Mouse (Mus musculus): ENCODE measurements around the gene Camsap1. TPM values are rescaled to one million over a fixed set of nuclear protein-coding genes. Genes with fewer than 3 reads are reported as not detected.

Camsap1 gene
- total and polyA plus RNA-seq, 3 experiments: 6.2 to 22.1 (median 17.2) TPM

DNA sequence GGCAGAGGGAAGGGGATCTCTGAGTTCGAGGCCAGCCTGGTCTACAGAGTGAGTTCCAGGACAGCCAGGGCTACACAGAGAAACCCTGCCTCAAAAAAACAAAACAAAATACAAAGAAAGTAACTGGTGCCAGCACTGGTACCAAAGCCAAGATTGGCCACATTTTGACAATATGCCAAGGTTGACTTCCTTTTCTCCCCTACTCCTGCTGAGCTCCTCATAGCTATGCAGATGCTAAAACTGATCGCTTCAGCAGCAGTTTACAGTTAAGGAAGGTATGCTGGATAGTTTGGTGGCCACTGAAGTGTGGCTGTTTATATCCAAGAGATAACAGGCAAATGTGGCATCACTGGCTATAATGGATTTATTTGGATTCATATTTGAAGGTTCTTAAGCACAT is 9.2 kb upstream of the Camsap1 start:
- Histone ChIP-seq H3K4me1 (ENCODE audit: control insufficient read depth in 1 of 2, insufficient read depth in 2 of 2) (peaks cover 4 to 8% of the 10 kb centered on the region in 2 experiments), H3K36me3 (replicated peaks in 1 of 2; ENCODE audit: control insufficient read depth in 1 of 2, insufficient read depth in 1 of 2, low read length in 1 of 2) (peaks cover 3 to 16% of the 10 kb centered on the region in 2 experiments), H3K27me3 (replicated peaks) (no peaks in the 10 kb centered on the region), H3K4me3 (replicated peaks in 1 of 3; ENCODE audit: low read depth in 2 of 3, low read length in 2 of 3, poor library complexity in 1 of 3) (no peak overlapping the region), H3K4me2 (ENCODE audit: insufficient read depth, low read depth, poor library complexity, severe bottlenecking) (no peak overlapping the region), H3K9me3 (replicated peaks; ENCODE audit: low read length) (no peaks in the 10 kb centered on the region), H3K27ac (ENCODE audit: insufficient read depth, low read depth) (no peak overlapping the region), H3K79me2 (replicated peaks; ENCODE audit: control insufficient read depth, extremely low read depth, insufficient read depth, poor library complexity, severe bottlenecking) (no peaks in the 10 kb centered on the region), H3K9ac (ENCODE audit: insufficient read depth, low read depth) (no peak overlapping the region)
- no peak for DNase-seq (ENCODE audit: extremely low read depth)
- TF ChIP-seq NELFE (IDR thresholded peaks at IDR 0.05; ENCODE audit: low read depth, low read length) (no peak), ZNF384 (IDR thresholded peaks at IDR 0.05; ENCODE audit: low read depth, low read length) (no peak), POLR2A (IDR thresholded peaks at IDR 0.05; ENCODE audit: low read depth, low read length) (no peak), HCFC1 (IDR thresholded peaks at IDR 0.05; ENCODE audit: low read depth, low read length) (no peak), EP300 (IDR thresholded peaks at IDR 0.05; ENCODE audit: low read length) (no peak), POLR2AphosphoS2 (IDR thresholded peaks at IDR 0.05; ENCODE audit: low read depth, low read length) (no peak), MAZ (IDR thresholded peaks at IDR 0.05; ENCODE audit: low read depth, low read length) (no peak), PAX5 (IDR thresholded peaks at IDR 0.05; ENCODE audit: low read length) (no peak), RCOR1 (conservative IDR thresholded peaks at IDR 0.05; ENCODE audit: low read depth, low read length) (no peak), JUN (IDR thresholded peaks at IDR 0.05; ENCODE audit: insufficient read depth, low read depth, low read length) (no peak), CHD1 (IDR thresholded peaks at IDR 0.05; ENCODE audit: low read depth, low read length) (no peak), NRF1 (IDR thresholded peaks at IDR 0.05; ENCODE audit: low read depth, low read length) (no peak)
- dilution Hi-C loops (cut with MboI; ENCODE audit: extremely low pct_ligation_motif_present, extremely low pct_unique_long_range_greater_than_20kb, low sequenced_read_pairs) (no loop called here), in situ Hi-C loops (cut with MboI; ENCODE audit: low pct_ligation_motif_present, low pct_unique_long_range_greater_than_20kb, low sequenced_read_pairs) (no loop called here)

GRCm38 (mm10) chr2:25989651-25990050 is 6.6 kb upstream of the Camsap1 start:
- Histone ChIP-seq H3K4me3 (replicated peaks in 1 of 3; ENCODE audit: low read depth in 2 of 3, low read length in 2 of 3, poor library complexity in 1 of 3) (no peak overlapping the region), H3K9ac (ENCODE audit: insufficient read depth, low read depth) (no peak overlapping the region), H3K9me3 (replicated peaks; ENCODE audit: low read length) (no peaks in the 10 kb centered on the region), H3K79me2 (replicated peaks; ENCODE audit: control insufficient read depth, extremely low read depth, insufficient read depth, poor library complexity, severe bottlenecking) (no peaks in the 10 kb centered on the region), H3K4me1 (ENCODE audit: control insufficient read depth in 1 of 2, insufficient read depth in 2 of 2) (peaks cover 4 to 8% of the 10 kb centered on the region in 2 experiments), H3K27ac (ENCODE audit: insufficient read depth, low read depth) (no peak overlapping the region), H3K4me2 (ENCODE audit: insufficient read depth, low read depth, poor library complexity, severe bottlenecking) (no peak overlapping the region), H3K27me3 (replicated peaks) (peaks cover 10% of the 10 kb centered on the region), H3K36me3 (replicated peaks in 1 of 2; ENCODE audit: control insufficient read depth in 1 of 2, insufficient read depth in 1 of 2, low read length in 1 of 2) (no peaks in the 10 kb centered on the region)
- DNase-seq (ENCODE audit: extremely low read depth): no peak
- dilution Hi-C loops (cut with MboI; ENCODE audit: extremely low pct_ligation_motif_present, extremely low pct_unique_long_range_greater_than_20kb, low sequenced_read_pairs): no loop called here
- TF ChIP-seq ZNF384 (IDR thresholded peaks at IDR 0.05; ENCODE audit: low read depth, low read length) (peak; percentile 67), JUN (IDR thresholded peaks at IDR 0.05; ENCODE audit: insufficient read depth, low read depth, low read length) (no peak)
- in situ Hi-C loops (cut with MboI; ENCODE audit: low pct_ligation_motif_present, low pct_unique_long_range_greater_than_20kb, low sequenced_read_pairs): no loop called here

- peaks cover 10% of the 10 kb centered on the region for H3K27me3 ChIP-seq (replicated peaks)
- TF ChIP-seq ZC3H11A (IDR thresholded peaks at IDR 0.05; ENCODE audit: low read depth, low read length) (no peak), POLR2AphosphoS2 (IDR thresholded peaks at IDR 0.05; ENCODE audit: low read depth, low read length) (no peak), MAZ (IDR thresholded peaks at IDR 0.05; ENCODE audit: low read depth, low read length) (no peak), UBTF (IDR thresholded peaks at IDR 0.05; ENCODE audit: low read depth, low read length) (no peak), MAX (IDR thresholded peaks at IDR 0.05; ENCODE audit: low read length) (no peak), MXI1 (IDR thresholded peaks at IDR 0.05; ENCODE audit: low read depth, low read length) (no peak), ELF1 (IDR thresholded peaks at IDR 0.05; ENCODE audit: low read depth, low read length) (no peak), KAT2A (IDR thresholded peaks at IDR 0.05; ENCODE audit: insufficient replicate concordance, low read length) (no peak), RCOR1 (conservative IDR thresholded peaks at IDR 0.05; ENCODE audit: low read depth, low read length) (no peak)
- H3K9me3 ChIP-seq (replicated peaks; ENCODE audit: low read length): no peaks in the 10 kb centered on the region
- peaks cover 4 to 15% of the 10 kb centered on the region in 2 experiments for H3K4me1 ChIP-seq (ENCODE audit: control insufficient read depth in 1 of 2, insufficient read depth in 2 of 2)
- no peak overlapping the region for H3K4me2 ChIP-seq (ENCODE audit: insufficient read depth, low read depth, poor library complexity, severe bottlenecking)
- dilution Hi-C loops (cut with MboI; ENCODE audit: extremely low pct_ligation_motif_present, extremely low pct_unique_long_range_greater_than_20kb, low sequenced_read_pairs): no loop called here
- DNase-seq (ENCODE audit: extremely low read depth): no peak
- H3K36me3 ChIP-seq (replicated peaks in 1 of 2; ENCODE audit: control insufficient read depth in 1 of 2, insufficient read depth in 1 of 2, low read length in 1 of 2): no peaks in the 10 kb centered on the region
- no peak overlapping the region for H3K9ac ChIP-seq (ENCODE audit: insufficient read depth, low read depth)
- H3K27ac ChIP-seq (ENCODE audit: insufficient read depth, low read depth): no peak overlapping the region
- H3K4me3 ChIP-seq (replicated peaks in 1 of 3; ENCODE audit: low read depth in 2 of 3, low read length in 2 of 3, poor library complexity in 1 of 3): no peak overlapping the region
- no peaks in the 10 kb centered on the region for H3K79me2 ChIP-seq (replicated peaks; ENCODE audit: control insufficient read depth, extremely low read depth, insufficient read depth, poor library complexity, severe bottlenecking)
- in situ Hi-C loops (cut with MboI; ENCODE audit: low pct_ligation_motif_present, low pct_unique_long_range_greater_than_20kb, low sequenced_read_pairs): no loop called here
These were observed 4.7 kb upstream of the Camsap1 start for GRCm38 (mm10) chr2:25987817-25988216.

Measured in CH12.LX (cell line).